Mouse (Mus musculus): ENCODE data around the gene Padi1. TPM values are rescaled to one million over a fixed set of nuclear protein-coding genes. Genes with fewer than 3 reads are reported as not detected.

The Padi1 gene
- polyA plus RNA-seq, 1 experiment from 2014 or later = 0.39 TPM

DNA sequence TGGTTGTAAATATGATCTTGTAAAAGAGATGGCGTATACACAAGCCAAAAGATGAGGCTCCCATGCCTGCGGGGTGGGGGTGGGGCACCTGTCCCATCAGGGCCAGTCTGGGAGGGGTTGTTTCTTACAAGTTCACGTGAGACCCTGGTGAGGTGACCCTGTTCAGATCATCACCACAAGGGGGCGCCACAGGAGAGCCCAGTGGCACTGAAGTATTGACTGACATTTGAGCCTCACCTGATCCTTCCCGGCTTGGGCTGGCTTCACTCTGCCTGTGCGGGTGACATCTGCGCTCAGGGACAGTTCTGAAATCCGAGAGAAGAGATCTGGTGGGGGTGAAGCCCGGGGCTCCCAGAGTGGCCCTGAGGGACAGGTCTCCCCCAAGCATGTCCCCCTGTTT, 82.4 kb downstream of the Padi1 start:
- Histone ChIP-seq H3K4me1 (replicated peaks) (peaks cover 3% of the 10 kb centered on the region), H3K27me3 (peaks cover 7% of the 10 kb centered on the region; the same call in 1 of the 2 replicates), H3K9me3 (no peaks in the 10 kb centered on the region), H3K4me3 (replicated peaks) (no peak overlapping the region), H3K4me2 (no peak overlapping the region), H3K27ac (no peak overlapping the region), H3K9ac (replicated peaks) (no peak overlapping the region), H3K36me3 (no peaks in the 10 kb centered on the region)
- ATAC-seq (ENCODE audit: insufficient number of reproducible peaks, insufficient read depth, low FRiP score, low TSS enrichment, low read depth) = no peak
- WGBS = 11% methylated on average over 9 of the region's 9 CpGs

Other genes starting within 250 kb of the Padi1 start
- 18.1 and 20.0 TPM in 2 replicates for gene Arhgef10l, start 179.8 kb downstream of the Padi1 start, polyA plus RNA-seq (2016; fragmentation: Nextera tagmentation; extraction: Ambion mirVana)
- gene Rcc2, start 145.2 kb downstream of the Padi1 start, polyA plus RNA-seq (2016; fragmentation: Nextera tagmentation; extraction: Ambion mirVana) = 75.8 and 139 TPM in 2 replicates
- not detected in 2 replicates for gene Padi6, start 103.1 kb downstream of the Padi1 start, polyA plus RNA-seq (2016; fragmentation: Nextera tagmentation; extraction: Ambion mirVana)
- gene Padi4, start 71.5 kb downstream of the Padi1 start, polyA plus RNA-seq (2016; fragmentation: Nextera tagmentation; extraction: Ambion mirVana) = not detected in 2 replicates
- 0.28 and 0.37 TPM in 2 replicates for gene Padi3, start 35.1 kb downstream of the Padi1 start, polyA plus RNA-seq (2016; fragmentation: Nextera tagmentation; extraction: Ambion mirVana)
- 1.2 and 1.3 TPM in 2 replicates for gene Padi2, start 60.6 kb upstream of the Padi1 start, polyA plus RNA-seq (2016; fragmentation: Nextera tagmentation; extraction: Ambion mirVana)
- 381 and 392 TPM in 2 replicates for gene Sdhb, start 115.4 kb upstream of the Padi1 start, polyA plus RNA-seq (2016; fragmentation: Nextera tagmentation; extraction: Ambion mirVana)
- gene Atp13a2, start 141.1 kb upstream of the Padi1 start, polyA plus RNA-seq (2016; fragmentation: Nextera tagmentation; extraction: Ambion mirVana) = 44.1 and 46.0 TPM in 2 replicates
- gene Mfap2, start 164.6 kb upstream of the Padi1 start, polyA plus RNA-seq (2016; fragmentation: Nextera tagmentation; extraction: Ambion mirVana) = 512 and 562 TPM in 2 replicates
- gene Crocc, start 214.8 kb upstream of the Padi1 start, polyA plus RNA-seq (2016; fragmentation: Nextera tagmentation; extraction: Ambion mirVana) = 11.1 and 13.2 TPM in 2 replicates
- gene Necap2, start 232.6 kb upstream of the Padi1 start, polyA plus RNA-seq (2016; fragmentation: Nextera tagmentation; extraction: Ambion mirVana) = 87.1 and 87.7 TPM in 2 replicates
- 0.28 TPM in 1 of 2 replicates, not detected in the other for gene Spata21, start 242.6 kb upstream of the Padi1 start, polyA plus RNA-seq (2016; fragmentation: Nextera tagmentation; extraction: Ambion mirVana)

Measured in limb, embryonic 12.5 days (tissue).